Mouse (Mus musculus) urinary bladder, postnatal 4 days (tissue): ENCODE measurements around the gene Usp46.
"Not testable (repeated sequence)": the region's sequence is repeated elsewhere in the genome, so short reads cannot be mapped to it uniquely, and the experiment has no call there.

Source experiments
- DNase-seq, 2 experiments: peaks; one replicate each; pipeline ENCODE4 v3.0.0; 2021 to 2022; ENCODE audit warnings: low spot score in 2 of 2

Usp46 gene

GRCm38 (mm10) chr5:74028221-74028620 is 40.0 kb downstream of the Usp46 start:
- no peak for DNase-seq

- no peak for DNase-seq
Measured at GRCm38 (mm10) chr5:74020506-74020905, 47.7 kb downstream of the Usp46 start.

GRCm38 (mm10) chr5:74018870-74019565 is 49.2 kb downstream of the Usp46 start:
- DNase-seq, result no peak

- DNase-seq, result no peak
Measured at GRCm38 (mm10) chr5:74017488-74017887, 50.7 kb downstream of the Usp46 start.

- DNase-seq, result no peak
Measured at GRCm38 (mm10) chr5:74011629-74012028, 56.6 kb downstream of the Usp46 start.

GRCm38 (mm10) chr5:74007492-74008070 is 60.6 kb downstream of the Usp46 start:
- no peak for DNase-seq

GRCm38 (mm10) chr5:74005936-74006335 is 62.3 kb downstream of the Usp46 start:
- DNase-seq, result no peak

- no peak for DNase-seq
Measured at GRCm38 (mm10) chr5:74001743-74002142, 66.5 kb downstream of the Usp46 start.

GRCm38 (mm10) chr5:73998966-73999365 is 69.3 kb downstream of the Usp46 start:
- DNase-seq, result no peak

- no peak for DNase-seq
Measured at GRCm38 (mm10) chr5:73994850-73995249, 73.4 kb downstream of the Usp46 start.

- DNase-seq, result no peak
Measured at GRCm38 (mm10) chr5:73993538-73993937, 74.7 kb downstream of the Usp46 start.

- no peak for DNase-seq
Measured at GRCm38 (mm10) chr5:73992321-73992720, 75.9 kb downstream of the Usp46 start.

- no peak for DNase-seq
Measured at GRCm38 (mm10) chr5:73989532-73989931, 78.7 kb downstream of the Usp46 start.

- no peak for DNase-seq
Measured at GRCm38 (mm10) chr5:73987777-73988560, 80.3 kb downstream of the Usp46 start.

- DNase-seq, result no peak
Measured at GRCm38 (mm10) chr5:73977426-73977825, 90.8 kb downstream of the Usp46 start.

- DNase-seq, result no peak
Measured at GRCm38 (mm10) chr5:73971701-73972100, 96.5 kb downstream of the Usp46 start.

- no peak for DNase-seq
Measured at GRCm38 (mm10) chr5:73970024-73970628, 98.1 kb downstream of the Usp46 start.

- DNase-seq, result no peak
Measured at GRCm38 (mm10) chr5:73969338-73969737, 98.9 kb downstream of the Usp46 start.

- DNase-seq, result no peak
Measured at GRCm38 (mm10) chr5:73959779-73960178, 108.5 kb downstream of the Usp46 start.

GRCm38 (mm10) chr5:73958614-73959013 is 109.6 kb downstream of the Usp46 start:
- DNase-seq, result not testable (repeated sequence)

- no peak for DNase-seq
Measured at GRCm38 (mm10) chr5:73958096-73958495, 110.1 kb downstream of the Usp46 start.

GRCm38 (mm10) chr5:73955691-73956090 is 112.5 kb downstream of the Usp46 start:
- no peak for DNase-seq
